Mouse (Mus musculus): ENCODE measurements around the gene Vwa3a. TPM values are rescaled to one million over a fixed set of nuclear protein-coding genes. Genes with fewer than 3 reads are reported as not detected.

Gene Vwa3a
- polyA plus RNA-seq, 1 experiment from 2014 or later, result 0.27 TPM

DNA sequence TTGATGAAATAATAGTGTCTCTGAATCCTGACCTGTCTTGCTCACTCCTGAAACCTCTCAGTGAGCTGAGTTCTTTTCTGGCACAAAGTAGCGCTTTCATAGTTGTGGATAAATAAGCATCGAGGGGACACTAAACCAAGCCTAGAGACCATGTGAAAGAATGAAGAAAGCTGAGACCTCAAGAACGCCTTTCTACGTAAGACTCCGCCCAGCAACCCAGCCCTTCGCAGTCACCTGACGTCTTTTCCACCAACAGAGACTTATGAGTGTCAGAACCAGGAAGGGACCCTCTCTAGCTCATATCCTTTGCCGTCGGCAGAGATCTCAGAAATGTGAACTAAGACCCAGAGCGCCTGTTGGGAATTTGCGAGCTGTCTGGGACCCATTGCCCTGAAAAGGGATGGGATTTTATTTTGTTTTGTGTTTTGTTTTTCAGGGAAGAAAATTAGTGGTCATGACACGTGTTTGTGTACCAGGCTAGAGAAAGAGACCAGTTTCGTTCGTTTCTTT lies 95.8 kb downstream of the Vwa3a start:
- Histone ChIP-seq H3K27ac (ENCODE audit: low read length) (peak overlapping the region; percentile 68; the same call in 1 of the 2 replicates), H3K27me3 (ENCODE audit: control insufficient read depth, insufficient read depth, low read length) (no peaks in the 10 kb centered on the region), H3K36me3 (ENCODE audit: control insufficient read depth, insufficient read depth, low read length) (no peaks in the 10 kb centered on the region), H3K4me1 (ENCODE audit: control insufficient read depth, insufficient read depth, low read length) (no peaks in the 10 kb centered on the region), H3K9me3 (ENCODE audit: control insufficient read depth, low read depth, low read length) (no peaks in the 10 kb centered on the region), H3K9ac (replicated peaks; ENCODE audit: low read depth, low read length) (no peak overlapping the region), H3K4me2 (replicated peaks; ENCODE audit: low read depth, low read length) (peak overlapping the region; percentile 53), H3K4me3 (ENCODE audit: low read depth, low read length) (peak overlapping the region; percentile 54)
- ATAC-seq (ENCODE audit: insufficient number of reproducible peaks, insufficient read depth, low FRiP score, low read depth), result peak; percentile 84
- 11% methylated on average over 14 of the region's 14 CpGs for WGBS

DNA sequence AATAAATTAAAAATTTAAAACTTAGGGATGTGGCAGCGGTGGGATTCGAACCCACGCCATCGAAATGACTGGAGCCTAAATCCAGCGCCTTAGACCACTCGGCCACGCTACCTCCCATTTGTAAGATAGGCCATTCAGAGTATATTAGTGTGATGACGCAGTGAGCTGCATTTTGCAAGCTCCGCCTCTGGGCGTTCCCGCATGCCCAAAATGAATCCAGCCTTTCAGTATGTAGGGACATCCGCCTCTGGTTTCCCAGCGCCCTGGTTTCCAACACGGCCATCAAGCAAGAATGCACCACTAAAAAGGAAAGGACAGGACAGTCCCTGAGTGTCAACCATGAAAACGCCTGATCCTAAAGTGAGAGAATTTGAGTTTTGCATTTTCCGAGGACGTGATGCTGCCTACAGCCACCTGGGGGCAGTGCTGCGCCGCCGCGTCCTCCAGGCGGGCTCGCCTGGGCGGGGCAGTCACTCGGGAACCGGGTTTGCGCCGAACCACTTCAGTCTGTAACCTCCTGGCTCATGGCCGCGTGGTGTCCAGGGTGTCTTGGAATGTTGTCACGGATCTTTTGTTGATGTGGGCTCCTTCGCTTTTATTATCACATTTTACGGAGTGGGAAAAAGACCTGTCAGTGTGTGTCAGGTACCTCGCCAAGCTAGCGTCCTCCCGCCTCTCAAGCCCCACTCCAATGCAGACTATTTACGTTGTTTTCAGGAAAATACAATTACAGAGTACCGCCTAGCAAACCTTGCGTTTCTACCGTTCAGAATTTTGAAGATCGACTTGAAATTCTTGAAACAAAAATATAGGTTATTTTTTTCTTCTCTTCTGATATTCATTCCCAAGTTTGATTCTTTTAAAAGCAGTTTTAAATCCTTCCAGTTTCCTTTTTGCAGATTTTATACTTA lies 96.6 kb downstream of the Vwa3a start:
- peak overlapping the region; percentile 41; the same call in 1 of the 2 replicates for H3K27ac ChIP-seq (ENCODE audit: low read length)
- H3K27me3 ChIP-seq (ENCODE audit: control insufficient read depth, insufficient read depth, low read length), result no peaks in the 10 kb centered on the region
- H3K4me1 ChIP-seq (ENCODE audit: control insufficient read depth, insufficient read depth, low read length), result no peaks in the 10 kb centered on the region
- H3K9ac ChIP-seq (replicated peaks; ENCODE audit: low read depth, low read length), result peak overlapping the region; percentile 38; the same call in 1 of the 2 replicates
- H3K36me3 ChIP-seq (ENCODE audit: control insufficient read depth, insufficient read depth, low read length), result no peaks in the 10 kb centered on the region
- peak; percentile 87 for ATAC-seq (ENCODE audit: insufficient number of reproducible peaks, insufficient read depth, low FRiP score, low read depth)
- H3K4me2 ChIP-seq (replicated peaks; ENCODE audit: low read depth, low read length), result peak overlapping the region; percentile 53
- no peaks in the 10 kb centered on the region for H3K9me3 ChIP-seq (ENCODE audit: control insufficient read depth, low read depth, low read length)
- WGBS, result under 1% methylated on average over 41 of the region's 41 CpGs
- H3K4me3 ChIP-seq (ENCODE audit: low read depth, low read length), result peak overlapping the region; percentile 54

DNA sequence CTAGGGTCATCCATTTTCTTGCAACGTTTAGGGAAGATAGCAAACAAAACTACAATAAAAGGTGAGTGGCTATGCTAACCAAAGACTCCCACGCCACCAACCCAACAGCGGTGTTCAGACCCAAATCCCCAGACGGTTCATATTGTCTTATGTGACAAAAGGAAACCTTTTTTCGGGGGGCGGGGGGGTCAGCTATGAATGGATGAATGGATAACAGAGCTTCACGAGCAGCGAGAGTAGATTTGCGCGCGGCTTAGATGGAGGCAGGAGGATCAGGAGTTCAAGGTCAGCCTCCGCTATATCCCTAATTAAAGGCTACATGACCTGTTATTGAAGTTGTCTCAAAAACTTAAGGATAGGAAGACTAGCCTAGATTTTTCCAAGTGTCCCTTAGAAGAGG lies 97.2 kb downstream of the Vwa3a start:
- Histone ChIP-seq H3K27ac (ENCODE audit: low read length) (no peak overlapping the region), H3K27me3 (ENCODE audit: control insufficient read depth, insufficient read depth, low read length) (no peaks in the 10 kb centered on the region), H3K9ac (replicated peaks; ENCODE audit: low read depth, low read length) (0 out of 2 replicates have a peak overlapping the region, but pooled peaks have one; percentile 25), H3K4me3 (ENCODE audit: low read depth, low read length) (peak overlapping the region; percentile 54), H3K9me3 (ENCODE audit: control insufficient read depth, low read depth, low read length) (no peaks in the 10 kb centered on the region), H3K36me3 (ENCODE audit: control insufficient read depth, insufficient read depth, low read length) (no peaks in the 10 kb centered on the region), H3K4me1 (ENCODE audit: control insufficient read depth, insufficient read depth, low read length) (no peaks in the 10 kb centered on the region), H3K4me2 (replicated peaks; ENCODE audit: low read depth, low read length) (peak overlapping the region; percentile 53)
- 6% methylated on average over 12 of the region's 12 CpGs for WGBS
- no peak for ATAC-seq (ENCODE audit: insufficient number of reproducible peaks, insufficient read depth, low FRiP score, low read depth)

DNA sequence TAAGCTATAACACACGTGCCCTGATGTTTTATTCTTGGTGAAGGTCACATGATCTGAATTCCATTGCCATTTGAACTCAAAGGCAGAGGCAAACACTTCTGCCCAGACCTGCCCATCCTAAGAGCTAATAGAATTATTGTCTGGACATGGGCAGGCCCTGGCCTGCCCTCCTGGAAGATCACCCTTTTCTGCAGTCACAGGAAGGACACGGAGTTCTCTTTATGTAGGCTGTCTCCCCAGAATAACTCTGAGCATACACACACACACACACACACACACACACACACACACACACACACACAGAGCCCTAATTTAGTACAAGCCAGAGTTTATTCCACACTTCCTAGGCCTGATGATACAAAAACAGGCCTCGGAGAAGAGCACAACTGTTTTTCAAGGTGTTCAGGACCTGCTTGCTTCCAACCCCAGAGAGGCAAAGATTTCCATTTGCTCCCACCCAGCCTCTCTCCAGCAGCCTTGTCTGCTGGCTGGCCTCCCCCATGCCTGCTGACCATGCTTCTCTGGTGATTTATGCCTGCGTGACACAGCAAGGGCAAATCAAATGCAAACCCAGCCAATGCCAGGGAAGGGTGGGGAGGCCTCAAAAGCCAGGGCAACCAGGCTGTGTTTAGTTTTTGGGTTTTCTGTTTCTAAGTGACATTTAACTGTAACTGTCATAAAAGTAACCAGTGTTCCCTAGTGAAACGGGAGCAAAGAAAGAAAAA lies 99.5 kb downstream of the Vwa3a start:
- H3K36me3 ChIP-seq (ENCODE audit: control insufficient read depth, insufficient read depth, low read length), result no peaks in the 10 kb centered on the region
- H3K27ac ChIP-seq (ENCODE audit: low read length), result peak overlapping the region; percentile 3; the same call in 1 of the 2 replicates
- no peak overlapping the region for H3K4me2 ChIP-seq (replicated peaks; ENCODE audit: low read depth, low read length)
- no peaks in the 10 kb centered on the region for H3K27me3 ChIP-seq (ENCODE audit: control insufficient read depth, insufficient read depth, low read length)
- H3K4me3 ChIP-seq (ENCODE audit: low read depth, low read length), result no peak overlapping the region
- no peak overlapping the region for H3K9ac ChIP-seq (replicated peaks; ENCODE audit: low read depth, low read length)
- 51% methylated on average over 5 of the region's 5 CpGs for WGBS
- 0 out of 2 replicates have a peak, but pooled peaks cover under 1% of the 10 kb centered on the region for H3K4me1 ChIP-seq (ENCODE audit: control insufficient read depth, insufficient read depth, low read length)
- no peaks in the 10 kb centered on the region for H3K9me3 ChIP-seq (ENCODE audit: control insufficient read depth, low read depth, low read length)
- ATAC-seq (ENCODE audit: insufficient number of reproducible peaks, insufficient read depth, low FRiP score, low read depth), result no peak

DNA sequence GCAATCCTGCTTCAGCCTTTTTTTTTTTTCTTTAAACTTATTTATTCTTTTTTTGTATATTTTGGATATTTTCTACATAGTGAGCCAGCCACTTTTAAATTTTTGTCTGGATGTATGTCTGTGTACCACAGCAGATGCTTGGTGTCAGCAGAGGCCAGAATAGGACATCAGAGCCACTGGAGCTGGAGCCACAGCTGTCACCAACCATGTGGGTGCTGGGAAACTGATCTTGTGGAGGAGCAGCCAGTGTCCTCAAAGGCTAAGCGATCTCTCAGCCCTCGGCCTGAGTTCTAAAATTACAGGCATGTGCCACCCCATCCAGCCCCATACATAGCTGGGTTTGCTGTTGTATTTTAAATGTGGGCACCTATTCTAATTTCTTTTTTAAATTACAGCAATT lies 100.7 kb downstream of the Vwa3a start:
- no peak for ATAC-seq (ENCODE audit: insufficient number of reproducible peaks, insufficient read depth, low FRiP score, low read depth)
- Histone ChIP-seq H3K27ac (ENCODE audit: low read length) (no peak overlapping the region), H3K27me3 (ENCODE audit: control insufficient read depth, insufficient read depth, low read length) (no peaks in the 10 kb centered on the region), H3K36me3 (ENCODE audit: control insufficient read depth, insufficient read depth, low read length) (no peaks in the 10 kb centered on the region), H3K9ac (replicated peaks; ENCODE audit: low read depth, low read length) (no peak overlapping the region), H3K4me3 (ENCODE audit: low read depth, low read length) (no peak overlapping the region), H3K4me1 (ENCODE audit: control insufficient read depth, insufficient read depth, low read length) (peaks cover 11% of the 10 kb centered on the region; the same call in 1 of the 2 replicates), H3K9me3 (ENCODE audit: control insufficient read depth, low read depth, low read length) (no peaks in the 10 kb centered on the region), H3K4me2 (replicated peaks; ENCODE audit: low read depth, low read length) (no peak overlapping the region)
- WGBS, result 79% methylated on average over 2 of the region's 2 CpGs

DNA sequence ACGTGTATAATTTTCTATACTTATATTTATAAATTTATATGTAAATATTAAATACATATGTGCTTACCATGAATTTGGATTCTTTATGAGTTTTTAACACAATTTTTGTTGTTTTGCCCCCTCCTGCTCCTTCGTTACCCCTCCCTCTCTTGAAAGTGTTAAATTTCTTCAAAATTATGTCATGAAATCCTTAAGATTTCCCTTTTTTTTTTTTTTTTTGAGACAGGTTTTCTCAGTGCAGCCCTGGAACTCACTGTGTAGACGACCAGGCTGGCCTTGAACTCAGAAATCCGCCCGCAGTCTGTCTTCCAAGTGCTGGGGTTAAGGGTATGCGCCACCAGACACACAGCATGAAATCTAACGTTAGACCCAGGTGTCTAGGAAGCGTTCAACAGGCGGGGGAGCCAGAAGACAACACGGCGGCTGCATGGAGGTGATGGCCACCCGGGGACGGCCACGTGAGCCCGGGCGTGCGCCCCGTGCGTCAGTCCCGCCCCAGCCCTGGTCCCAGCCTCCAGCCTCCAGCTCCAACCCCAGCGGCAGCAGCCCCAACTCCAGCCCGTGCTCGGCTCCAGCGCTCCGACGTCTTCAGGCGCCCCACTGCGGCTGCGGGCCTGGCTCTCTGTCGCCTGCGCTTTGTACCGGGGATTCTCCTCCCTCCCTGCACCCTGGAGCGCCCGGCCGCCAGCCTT lies 103.4 kb downstream of the Vwa3a start, which contains the start of gene Eef2k:
Eef2k (plus strand) TSS at position 487 of the 692 bp plus-strand sequence.
- Histone ChIP-seq H3K9me3 (ENCODE audit: control insufficient read depth, low read depth, low read length) (no peaks in the 10 kb centered on the region), H3K27ac (ENCODE audit: low read length) (peak within 1 kb of the TSS; percentile 96), H3K4me3 (ENCODE audit: low read depth, low read length) (peak within 1 kb of the TSS; percentile 67), H3K4me2 (replicated peaks; ENCODE audit: low read depth, low read length) (peak within 1 kb of the TSS; percentile 91), H3K36me3 (ENCODE audit: control insufficient read depth, insufficient read depth, low read length) (no peaks in the 10 kb centered on the region), H3K9ac (replicated peaks; ENCODE audit: low read depth, low read length) (peak within 1 kb of the TSS; percentile 60), H3K4me1 (ENCODE audit: control insufficient read depth, insufficient read depth, low read length) (peaks cover 13% of the 10 kb centered on the region; the same call in 1 of the 2 replicates), H3K27me3 (ENCODE audit: control insufficient read depth, insufficient read depth, low read length) (no peaks in the 10 kb centered on the region)
- ATAC-seq (ENCODE audit: insufficient number of reproducible peaks, insufficient read depth, low FRiP score, low read depth), result peak; percentile 94
- 3% methylated on average over 34 of the region's 35 CpGs for WGBS

DNA sequence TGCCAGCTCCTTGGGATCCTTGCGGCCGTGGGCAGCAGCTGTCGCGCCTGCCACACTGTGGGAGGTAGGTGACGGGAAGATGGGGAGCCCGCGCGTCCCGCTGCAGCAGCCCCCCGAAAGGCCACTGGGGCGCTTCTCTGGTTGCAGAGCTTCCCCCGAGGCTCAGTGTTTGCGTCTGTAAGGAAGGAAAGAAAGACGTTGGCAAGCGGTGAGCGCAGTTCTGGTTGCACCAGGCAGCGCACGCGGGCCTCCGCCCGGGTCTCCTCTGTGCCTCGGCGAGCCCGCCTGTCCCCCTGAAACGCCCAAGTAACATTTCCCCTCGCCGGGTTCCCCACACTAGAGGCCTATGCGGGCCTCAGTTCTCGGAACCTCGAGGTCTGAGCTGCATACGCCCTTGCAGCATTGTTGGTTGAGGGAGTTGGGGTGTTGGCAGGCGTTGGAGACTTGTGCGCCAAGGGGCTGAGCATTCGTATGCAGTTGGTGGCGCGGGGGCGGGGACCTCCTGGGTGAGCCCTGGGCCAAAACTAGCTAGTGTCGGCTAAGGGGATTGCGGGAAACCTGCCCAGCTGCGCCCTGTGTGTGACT lies 104.0 kb downstream of the Vwa3a start:
- Histone ChIP-seq H3K9ac (replicated peaks; ENCODE audit: low read depth, low read length) (peak overlapping the region; percentile 60), H3K4me3 (ENCODE audit: low read depth, low read length) (peak overlapping the region; percentile 67), H3K4me2 (replicated peaks; ENCODE audit: low read depth, low read length) (peak overlapping the region; percentile 91), H3K4me1 (ENCODE audit: control insufficient read depth, insufficient read depth, low read length) (peaks cover 13% of the 10 kb centered on the region; the same call in 1 of the 2 replicates), H3K36me3 (ENCODE audit: control insufficient read depth, insufficient read depth, low read length) (no peaks in the 10 kb centered on the region), H3K9me3 (ENCODE audit: control insufficient read depth, low read depth, low read length) (no peaks in the 10 kb centered on the region), H3K27ac (ENCODE audit: low read length) (peak overlapping the region; percentile 96), H3K27me3 (ENCODE audit: control insufficient read depth, insufficient read depth, low read length) (no peaks in the 10 kb centered on the region)
- ATAC-seq (ENCODE audit: insufficient number of reproducible peaks, insufficient read depth, low FRiP score, low read depth), result peak; percentile 64
- WGBS, result 0% methylated on average over 40 of the region's 40 CpGs
